In the genomic region with DNA sequence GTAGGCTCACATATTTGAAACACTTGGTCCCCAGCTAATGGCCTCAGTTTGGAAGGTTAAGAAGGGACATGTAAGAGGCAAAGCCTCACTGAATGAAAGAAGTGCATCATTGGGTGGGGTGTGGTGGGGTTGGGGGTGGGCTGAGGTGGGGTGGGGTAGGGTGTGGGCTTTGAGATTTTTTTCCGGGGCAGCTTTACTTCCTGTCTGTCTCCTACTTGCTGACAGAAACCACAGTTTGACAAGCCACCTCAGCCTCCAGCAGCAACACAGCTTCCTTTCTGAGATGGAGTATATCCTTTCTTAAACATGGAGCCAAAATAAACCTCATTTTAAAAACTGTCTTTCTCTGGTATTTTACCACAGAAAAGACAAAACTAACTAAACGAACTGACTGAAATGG, we compare ENCODE assay signal across 23 mouse cellular contexts.
A peak's percentile ranks its signal among the peaks of the same experiment; 100 is the strongest.
DNase-seq lines count a peak whose midpoint lies in the region; ATAC-seq and TF ChIP-seq lines count a peak whose summit lies in the region.
"Had no signal": no experiment of that assay in that cellular context is flagged by ENCODE, and none has a peak within 500 bp of the region (broad histone marks: within the 10 kb centered on the region; RNA-seq: fewer than 3 reads in every experiment).

No protein-coding gene starts in this region.

- WGBS in spleen, adult 2 months: 4% methylated on average over 2 of the region's 2 CpGs
- 35% methylated on average over 2 of the region's 2 CpGs for WGBS in embryonic facial prominence, embryonic 14.5 days
- WGBS in stomach, postnatal 0 days: 28% methylated on average over 2 of the region's 2 CpGs

- no peaks in the 10 kb centered on the region for H3K9me3 ChIP-seq in embryonic facial prominence, embryonic 14.5 days (ENCODE audit: control insufficient read depth, low read length)
- no peaks in the 10 kb centered on the region for H3K9me3 ChIP-seq in stomach, postnatal 0 days (ENCODE audit: control insufficient read depth, low read length)
- H3K9me3 ChIP-seq: forebrain, embryonic 10.5 days; hindbrain, embryonic 13.5 days; megakaryocyte, embryonic 14.5 days; stomach, embryonic 15.5 days had no signal

- TF ChIP-seq POLR2A in spleen, adult 2 months (IDR thresholded peaks at IDR 0.05; ENCODE audit: low read depth, low read length): no peak

- no peak for DNase-seq in gastrocnemius, adult 2 months
- no peak for DNase-seq in gastrocnemius, postnatal 25 days
- no peak for DNase-seq in spleen, adult 2 months (ENCODE audit: low read depth in 1 of 2, low spot score in 2 of 2)
- no peak for DNase-seq in spleen, postnatal 14 days (ENCODE audit: low spot score in 2 of 2)
- DNase-seq in embryonic facial prominence, embryonic 14.5 days (ENCODE audit: low spot score): no peak
- DNase-seq in stomach, postnatal 0 days (ENCODE audit: low spot score): no peak
- DNase-seq in cerebellum, postnatal 10 days: no peak
- DNase-seq: adrenal gland, postnatal 36 days; cerebellum, adult 11-12 months; cerebellum, postnatal 36 days; heart, postnatal 10 days; kidney, adult 9 months; kidney, postnatal 36 days; spleen, adult 18-20 months had no signal

- H3K36me3 ChIP-seq in spleen, adult 2 months (ENCODE audit: control insufficient read depth, insufficient read depth, low read length): no peaks in the 10 kb centered on the region
- H3K36me3 ChIP-seq in embryonic facial prominence, embryonic 14.5 days (ENCODE audit: control insufficient read depth, insufficient read depth, low read length): no peaks in the 10 kb centered on the region
- H3K36me3 ChIP-seq in stomach, postnatal 0 days (ENCODE audit: control insufficient read depth, insufficient read depth, low read length): no peaks in the 10 kb centered on the region
- H3K36me3 ChIP-seq: forebrain, embryonic 10.5 days; hindbrain, embryonic 13.5 days; stomach, embryonic 15.5 days had no signal

- no peak overlapping the region for H3K4me2 ChIP-seq in embryonic facial prominence, embryonic 14.5 days (ENCODE audit: low read depth, low read length)
- no peak overlapping the region for H3K4me2 ChIP-seq in stomach, postnatal 0 days (replicated peaks; ENCODE audit: low read depth)
- H3K4me2 ChIP-seq: hindbrain, embryonic 13.5 days; stomach, embryonic 15.5 days had no signal

- H3K4me3 ChIP-seq in gastrocnemius, adult 2 months: no peak overlapping the region
- no peak overlapping the region for H3K4me3 ChIP-seq in spleen, adult 2 months (ENCODE audit: extremely low read depth, insufficient read depth, insufficient read length)
- no peak overlapping the region for H3K4me3 ChIP-seq in embryonic facial prominence, embryonic 14.5 days (ENCODE audit: low read depth, low read length)
- H3K4me3 ChIP-seq in stomach, postnatal 0 days (ENCODE audit: low read depth, low read length): no peak overlapping the region
- H3K4me3 ChIP-seq: forebrain, embryonic 10.5 days; hindbrain, embryonic 13.5 days; megakaryocyte, embryonic 14.5 days; stomach, embryonic 15.5 days had no signal

- H3K9ac ChIP-seq in embryonic facial prominence, embryonic 14.5 days (ENCODE audit: low read depth, low read length): no peak overlapping the region
- H3K9ac ChIP-seq in stomach, postnatal 0 days (ENCODE audit: low read length): no peak overlapping the region
- H3K9ac ChIP-seq: hindbrain, embryonic 13.5 days; liver, embryonic 14.5 days; stomach, embryonic 15.5 days had no signal

- TF ChIP-seq EP300 in stomach, postnatal 0 days (optimal IDR thresholded peaks at IDR 0.05): no peak

- TF ChIP-seq CTCF in gastrocnemius, adult 2 months (IDR thresholded peaks at IDR 0.05): no peak
- no peak for TF ChIP-seq CTCF in spleen, adult 2 months (IDR thresholded peaks at IDR 0.05; ENCODE audit: extremely low read depth, insufficient read depth, insufficient read length, insufficient replicate concordance)
- TF ChIP-seq CTCF in stomach, postnatal 0 days (IDR thresholded peaks at IDR 0.05; ENCODE audit: low read depth): no peak

- ATAC-seq in embryonic facial prominence, embryonic 14.5 days (ENCODE audit: low read depth): no peak
- 0 out of 2 replicates have a peak, but pooled peaks have one; percentile 32 for ATAC-seq in megakaryocyte, adult 5-6 weeks (ENCODE audit: poor library complexity, severe bottlenecking)
- no peak for ATAC-seq in stomach, postnatal 0 days (ENCODE audit: low FRiP score, low TSS enrichment)
- ATAC-seq: inflammation-experienced regulatory T-cells, adult 6 months; midbrain, embryonic 16.5 days had no signal

- peak overlapping the region; percentile 20; the same call in 1 of the 2 replicates for H3K27ac ChIP-seq in gastrocnemius, adult 2 months
- 0 out of 2 replicates have a peak overlapping the region, but pooled peaks have one; percentile 6 for H3K27ac ChIP-seq in spleen, adult 2 months (ENCODE audit: insufficient read depth, low read length)
- peak overlapping the region; percentile 45 for H3K27ac ChIP-seq in embryonic facial prominence, embryonic 14.5 days (replicated peaks; ENCODE audit: low read depth, low read length)
- no peak overlapping the region for H3K27ac ChIP-seq in stomach, postnatal 0 days (replicated peaks)
- H3K27ac ChIP-seq: forebrain, embryonic 10.5 days; hindbrain, embryonic 13.5 days; liver, embryonic 14.5 days; stomach, embryonic 15.5 days had no signal

- no peaks in the 10 kb centered on the region for H3K27me3 ChIP-seq in spleen, adult 2 months (ENCODE audit: control insufficient read depth, insufficient read depth, low read length)
- no peaks in the 10 kb centered on the region for H3K27me3 ChIP-seq in embryonic facial prominence, embryonic 14.5 days (replicated peaks; ENCODE audit: control insufficient read depth, insufficient read depth, low read length)
- H3K27me3 ChIP-seq in stomach, postnatal 0 days (ENCODE audit: control insufficient read depth, insufficient read depth, low read length): no peaks in the 10 kb centered on the region
- H3K27me3 ChIP-seq: CH12.LX; hindbrain, embryonic 13.5 days; megakaryocyte, embryonic 14.5 days; stomach, embryonic 15.5 days had no signal

- H3K4me1 ChIP-seq in spleen, adult 2 months (ENCODE audit: control insufficient read depth, insufficient read depth, insufficient read length): no peaks in the 10 kb centered on the region; the same call in 1 of the 2 replicates
- H3K4me1 ChIP-seq in embryonic facial prominence, embryonic 14.5 days (ENCODE audit: control insufficient read depth, insufficient read depth, low read length): peaks cover 63% of the 10 kb centered on the region
- no peaks in the 10 kb centered on the region for H3K4me1 ChIP-seq in stomach, postnatal 0 days (replicated peaks; ENCODE audit: control insufficient read depth, insufficient read depth)
- H3K4me1 ChIP-seq: hindbrain, embryonic 13.5 days had no signal

- intact Hi-C loops in gastrocnemius, adult 2 months (cut with DNase I): no loop called here
